Mouse (Mus musculus) midbrain, embryonic 12.5 days (tissue): ENCODE results near the gene Rbm42. TPM values are rescaled to one million over a fixed set of nuclear protein-coding genes. Genes with fewer than 3 reads are reported as not detected.

Source experiments
- ATAC-seq: fragments of 200-750 bp; cut with Nextera tagmentation; 2 replicates; pipeline ENCODE4 v1.8.0; 2017; ENCODE audit warnings: low read depth, moderate TSS enrichment, moderate library complexity; ENCODE audit not compliant: low FRiP score
- H3K27ac ChIP-seq: fragments of 300-500 bp; sonication (generic); replicated peaks from 2 replicates; pipeline ENCODE4 v1.5.1; 2016; ENCODE audit warnings: mild to moderate bottlenecking
- H3K27me3 ChIP-seq: fragments of 300-500 bp; sonication (generic); 2 replicates; pipeline ENCODE4 v1.6.1; 2016; ENCODE audit warnings: mild to moderate bottlenecking
- H3K36me3 ChIP-seq: fragments of 300-500 bp; sonication (generic); 2 replicates; pipeline ENCODE4 v1.6.1; 2016
- H3K4me1 ChIP-seq: fragments of 300-500 bp; sonication (generic); 2 replicates; pipeline ENCODE4 v1.6.1; 2016
- H3K4me2 ChIP-seq: fragments of 300-500 bp; sonication (generic); replicated peaks from 2 replicates; pipeline ENCODE4 v1.6.1; 2016; ENCODE audit warnings: mild to moderate bottlenecking, moderate library complexity
- H3K4me3 ChIP-seq: fragments of 300-500 bp; sonication (generic); 2 replicates; pipeline ENCODE4 v1.5.1; 2016; ENCODE audit warnings: mild to moderate bottlenecking
- H3K9ac ChIP-seq: fragments of 300-500 bp; sonication (generic); replicated peaks from 2 replicates; pipeline ENCODE4 v1.6.1; 2016; ENCODE audit warnings: mild to moderate bottlenecking, moderate library complexity
- H3K9me3 ChIP-seq: fragments of 300-500 bp; sonication (generic); 2 replicates; pipeline ENCODE4 v1.6.1; 2016; ENCODE audit warnings: mild to moderate bottlenecking
- WGBS: fragments of 180-500 bp; shearing (Covaris S2); methylation state at CpG from one replicate; pipeline ENCODE4 v1.1.7; 2016; 5-methylcytosine and 5-hydroxymethylcytosine counted together
- polyA plus RNA-seq: library from polyadenylated mRNA; unstranded; fragments of >200 nt; fragmentation: Nextera tagmentation; extraction: Ambion mirVana; gene quantifications from 2 replicates; pipeline ENCODE4 v1.2.1, GENCODE M21; 2016

Rbm42 gene
- polyA plus RNA-seq, 1 experiment from 2014 or later = 154 TPM

GRCm38 (mm10) chr7:30614454-30614853 is 35.7 kb downstream of the Rbm42 start:
- no peak overlapping the region for H3K4me3 ChIP-seq
- H3K9ac ChIP-seq = no peak overlapping the region
- 85% methylated on average over 2 of the region's 2 CpGs for WGBS
- H3K4me2 ChIP-seq = no peak overlapping the region
- H3K4me1 ChIP-seq = no peaks in the 10 kb centered on the region
- ATAC-seq = no peak
- no peak overlapping the region for H3K27ac ChIP-seq
- H3K27me3 ChIP-seq = no peaks in the 10 kb centered on the region; the same call in 1 of the 2 replicates
- peaks cover 42% of the 10 kb centered on the region for H3K36me3 ChIP-seq
- no peaks in the 10 kb centered on the region for H3K9me3 ChIP-seq

GRCm38 (mm10) chr7:30613529-30614112 is 36.5 kb downstream of the Rbm42 start:
- no peaks in the 10 kb centered on the region for H3K4me1 ChIP-seq
- no peak overlapping the region for H3K27ac ChIP-seq
- no peak overlapping the region for H3K9ac ChIP-seq
- no peak overlapping the region for H3K4me3 ChIP-seq
- peaks cover 34% of the 10 kb centered on the region for H3K36me3 ChIP-seq
- ATAC-seq = no peak
- no peaks in the 10 kb centered on the region for H3K9me3 ChIP-seq
- no peak overlapping the region for H3K4me2 ChIP-seq
- H3K27me3 ChIP-seq = no peaks in the 10 kb centered on the region; the same call in 1 of the 2 replicates
- WGBS = 20% methylated on average over 14 of the region's 14 CpGs

DNA sequence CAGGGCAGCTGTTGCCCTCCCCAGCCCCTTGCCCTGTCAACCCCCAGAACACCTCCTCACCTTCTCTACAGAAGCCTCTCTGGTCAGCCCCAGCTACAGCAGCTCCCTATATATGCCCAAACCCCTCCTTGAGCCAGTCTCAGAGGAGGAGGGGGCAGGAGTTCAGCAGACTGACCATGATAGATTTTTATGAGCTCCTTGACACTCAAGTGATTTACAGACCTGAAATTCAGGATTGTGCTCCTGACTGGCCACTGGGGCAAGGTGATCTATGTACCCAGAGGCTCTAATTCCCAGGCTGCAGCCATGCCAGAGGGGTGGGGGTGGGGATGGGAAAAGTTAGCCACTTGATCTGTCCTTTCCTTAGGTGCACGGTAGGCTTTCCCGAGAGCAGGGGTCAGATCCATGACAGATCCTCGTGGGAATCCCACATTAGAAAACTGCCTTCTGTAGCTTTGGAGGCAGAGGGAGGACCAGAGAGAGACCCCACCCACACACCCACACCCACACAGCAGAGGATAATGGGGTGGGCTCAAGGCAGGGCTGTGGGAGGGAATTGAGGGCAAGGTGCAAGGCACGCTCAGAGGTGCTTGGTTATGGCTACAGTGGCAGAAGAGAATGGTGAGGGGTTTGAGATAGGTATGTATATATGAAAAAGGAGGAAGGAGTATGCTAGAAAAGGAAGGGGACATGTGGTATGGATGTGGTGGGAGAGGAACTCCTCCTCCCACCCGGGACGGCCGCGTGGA is 37.3 kb downstream of the Rbm42 start, which contains the start of gene Upk1a:
Gene Upk1a (minus strand): TSS at position 194 of the 749 bp plus-strand sequence.
- Histone ChIP-seq H3K27ac (no peak within 1 kb of the TSS), H3K9me3 (no peaks in the 10 kb centered on the region), H3K36me3 (peaks cover 26% of the 10 kb centered on the region), H3K4me3 (no peak within 1 kb of the TSS), H3K4me1 (no peaks in the 10 kb centered on the region), H3K4me2 (no peak within 1 kb of the TSS), H3K9ac (no peak within 1 kb of the TSS), H3K27me3 (no peaks in the 10 kb centered on the region; the same call in 1 of the 2 replicates)
- WGBS = 78% methylated on average over 8 of the region's 8 CpGs
- no peak for ATAC-seq

GRCm38 (mm10) chr7:30610043-30610442 is 40.1 kb downstream of the Rbm42 start:
- Histone ChIP-seq H3K4me1 (no peaks in the 10 kb centered on the region), H3K36me3 (no peaks in the 10 kb centered on the region), H3K27me3 (no peaks in the 10 kb centered on the region; the same call in 1 of the 2 replicates), H3K27ac (no peak overlapping the region), H3K9me3 (no peaks in the 10 kb centered on the region), H3K4me2 (no peak overlapping the region), H3K9ac (no peak overlapping the region), H3K4me3 (no peak overlapping the region)
- 62% methylated on average over 7 of the region's 7 CpGs for WGBS
- no peak for ATAC-seq

- no peak for ATAC-seq
- H3K9me3 ChIP-seq = no peaks in the 10 kb centered on the region
These were observed 41.6 kb downstream of the Rbm42 start for GRCm38 (mm10) chr7:30608476-30608875.

DNA sequence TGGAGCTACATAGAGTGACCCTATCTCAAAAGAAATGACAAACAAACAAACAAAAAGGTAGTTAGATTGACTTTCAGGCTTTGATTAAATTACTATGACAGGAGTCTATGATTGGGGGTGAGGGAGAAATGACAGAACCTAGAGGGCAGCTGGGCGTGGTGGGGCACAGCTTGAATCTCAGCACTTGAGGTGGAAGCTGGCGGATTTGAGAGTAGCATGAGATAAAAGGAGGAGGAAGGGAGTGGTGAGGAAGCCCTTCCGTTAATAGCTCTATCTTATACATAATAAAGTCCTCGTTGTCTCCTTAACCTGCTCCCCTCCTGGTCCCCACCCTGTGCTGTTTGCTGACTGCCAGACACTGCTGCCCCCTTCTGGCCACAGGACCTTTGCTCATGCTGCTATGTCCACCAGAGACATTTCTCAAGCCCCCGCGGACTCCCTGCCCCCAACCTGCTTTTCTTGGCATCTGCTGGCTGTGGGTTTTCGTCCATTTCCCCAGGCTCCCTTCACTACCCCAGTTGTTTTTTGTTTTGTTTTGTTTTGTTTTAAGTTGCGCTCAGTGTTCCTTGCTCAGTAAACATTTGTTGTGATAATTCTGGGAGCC is 42.3 kb downstream of the Rbm42 start:
- ATAC-seq = no peak
- no peak overlapping the region for H3K27ac ChIP-seq
- H3K4me1 ChIP-seq = no peaks in the 10 kb centered on the region
- WGBS = 38% methylated on average over 8 of the region's 8 CpGs
- H3K4me2 ChIP-seq = no peak overlapping the region
- H3K9me3 ChIP-seq = no peaks in the 10 kb centered on the region
- no peak overlapping the region for H3K4me3 ChIP-seq
- no peak overlapping the region for H3K9ac ChIP-seq
- no peaks in the 10 kb centered on the region for H3K27me3 ChIP-seq
- no peaks in the 10 kb centered on the region for H3K36me3 ChIP-seq

More at GRCm38 (mm10) chr7:30608476-30608875, 41.6 kb downstream of the Rbm42 start:
- Histone ChIP-seq H3K9ac (no peak overlapping the region), H3K4me3 (no peak overlapping the region), H3K27ac (no peak overlapping the region), H3K4me2 (no peak overlapping the region), H3K4me1 (no peaks in the 10 kb centered on the region), H3K27me3 (no peaks in the 10 kb centered on the region; the same call in 1 of the 2 replicates), H3K36me3 (no peaks in the 10 kb centered on the region)
- WGBS = 54% methylated on average over 16 of the region's 16 CpGs

DNA sequence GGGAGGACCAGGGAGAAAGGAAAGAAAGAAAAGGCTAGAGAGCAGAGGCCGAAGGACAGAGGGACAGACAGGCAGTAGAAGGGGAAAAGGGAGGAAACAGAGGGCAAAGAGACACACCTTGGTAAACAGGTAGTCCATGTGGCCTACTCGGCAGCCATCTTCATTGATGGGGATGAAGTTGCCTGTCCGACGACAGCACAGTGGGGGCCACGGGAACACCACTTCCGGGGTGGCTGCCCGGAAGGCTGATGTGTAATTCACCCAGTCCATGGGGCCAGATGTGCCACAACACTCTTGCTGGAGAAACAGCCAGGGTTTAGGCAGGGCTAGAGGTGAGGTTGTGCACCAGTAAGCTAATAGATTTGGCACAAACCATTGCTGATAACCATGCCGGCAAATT is 45.2 kb downstream of the Rbm42 start:
- Histone ChIP-seq H3K4me2 (no peak overlapping the region), H3K27ac (no peak overlapping the region), H3K4me1 (peaks cover 6% of the 10 kb centered on the region; the same call in 1 of the 2 replicates), H3K9me3 (no peaks in the 10 kb centered on the region), H3K9ac (no peak overlapping the region), H3K36me3 (no peaks in the 10 kb centered on the region), H3K27me3 (no peaks in the 10 kb centered on the region), H3K4me3 (no peak overlapping the region)
- ATAC-seq = no peak
- 88% methylated on average over 8 of the region's 8 CpGs for WGBS

GRCm38 (mm10) chr7:30604424-30604823 is 45.7 kb downstream of the Rbm42 start:
- peaks cover 10% of the 10 kb centered on the region for H3K4me1 ChIP-seq
- no peak overlapping the region for H3K9ac ChIP-seq
- no peaks in the 10 kb centered on the region for H3K36me3 ChIP-seq
- no peak overlapping the region for H3K4me3 ChIP-seq
- no peaks in the 10 kb centered on the region for H3K9me3 ChIP-seq
- no peak for ATAC-seq
- no peak overlapping the region for H3K27ac ChIP-seq
- WGBS = 69% methylated on average over 8 of the region's 8 CpGs
- no peak overlapping the region for H3K4me2 ChIP-seq
- H3K27me3 ChIP-seq = no peaks in the 10 kb centered on the region

- no peak for ATAC-seq
- 65% methylated on average over 3 of the region's 3 CpGs for WGBS
- Histone ChIP-seq H3K27me3 (no peaks in the 10 kb centered on the region), H3K4me1 (peaks cover 10% of the 10 kb centered on the region), H3K27ac (no peak overlapping the region), H3K9ac (no peak overlapping the region), H3K9me3 (no peaks in the 10 kb centered on the region), H3K36me3 (no peaks in the 10 kb centered on the region), H3K4me3 (no peak overlapping the region), H3K4me2 (no peak overlapping the region)
These were observed 47.5 kb downstream of the Rbm42 start for GRCm38 (mm10) chr7:30602583-30602982.

DNA sequence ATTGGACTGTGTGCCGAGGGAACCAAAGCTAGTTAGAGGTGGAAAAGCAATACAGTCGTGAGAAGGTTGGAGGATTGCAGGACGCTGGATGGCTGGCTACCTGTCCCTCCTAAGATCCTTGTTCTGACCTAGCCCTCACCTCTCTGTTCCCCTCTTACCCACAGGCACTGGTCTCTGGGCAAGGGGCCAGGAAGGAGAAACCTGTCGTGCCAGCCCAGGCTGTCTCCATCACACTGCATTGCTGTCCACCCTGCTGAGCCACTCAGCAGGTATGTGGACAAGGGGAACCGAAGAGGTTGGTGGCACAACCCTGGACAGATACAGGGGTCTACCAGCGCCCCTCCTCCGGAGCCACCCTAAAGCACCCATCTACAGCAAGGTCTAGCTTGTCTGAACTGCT is 49.5 kb downstream of the Rbm42 start:
- no peak overlapping the region for H3K27ac ChIP-seq
- no peak for ATAC-seq
- no peaks in the 10 kb centered on the region for H3K36me3 ChIP-seq
- H3K4me1 ChIP-seq = peaks cover 10% of the 10 kb centered on the region
- H3K9me3 ChIP-seq = no peaks in the 10 kb centered on the region
- H3K4me2 ChIP-seq = peak overlapping the region; percentile 38; the same call in 1 of the 2 replicates
- peak overlapping the region; percentile 31; the same call in 1 of the 2 replicates for H3K9ac ChIP-seq
- H3K27me3 ChIP-seq = no peaks in the 10 kb centered on the region
- no peak overlapping the region for H3K4me3 ChIP-seq
- WGBS = 77% methylated on average over 7 of the region's 7 CpGs

- Histone ChIP-seq H3K36me3 (no peaks in the 10 kb centered on the region), H3K9ac (peak overlapping the region; percentile 31; the same call in 1 of the 2 replicates), H3K4me3 (no peak overlapping the region), H3K27me3 (no peaks in the 10 kb centered on the region), H3K27ac (0 out of 2 replicates have a peak overlapping the region, but pooled peaks have one; percentile 25), H3K4me1 (peaks cover 11% of the 10 kb centered on the region), H3K4me2 (peak overlapping the region; percentile 38), H3K9me3 (no peaks in the 10 kb centered on the region)
- ATAC-seq = peak; percentile 99
- 2% methylated on average over 16 of the region's 16 CpGs for WGBS
These were observed 50.2 kb downstream of the Rbm42 start for GRCm38 (mm10) chr7:30599933-30600353.

GRCm38 (mm10) chr7:30598786-30599185 is 51.3 kb downstream of the Rbm42 start, which contains the start of gene Zbtb32:
Gene Zbtb32 (minus strand): TSS chr7:30598909.
- H3K27ac ChIP-seq = 0 out of 2 replicates have a peak within 1 kb of the TSS, but pooled peaks have one; percentile 25
- no peaks in the 10 kb centered on the region for H3K9me3 ChIP-seq
- H3K36me3 ChIP-seq = no peaks in the 10 kb centered on the region
- H3K4me1 ChIP-seq = peaks cover 13% of the 10 kb centered on the region
- peak within 1 kb of the TSS; percentile 32 for H3K4me2 ChIP-seq
- H3K4me3 ChIP-seq = no peak within 1 kb of the TSS
- H3K27me3 ChIP-seq = no peaks in the 10 kb centered on the region
- WGBS = 93% methylated on average over 12 of the region's 12 CpGs
- ATAC-seq = no peak
- no peak within 1 kb of the TSS for H3K9ac ChIP-seq
